In genomic region chr14:31133023-31133665, GRCm38 (mm10) we compare ENCODE assay signal across 8 mouse cellular contexts. TPM values are rescaled to one million over a fixed set of nuclear protein-coding genes. Genes with fewer than 3 reads are reported as not detected.
DNase-seq lines count a peak whose midpoint lies in the region; ATAC-seq lines count a peak whose summit lies in the region.

No protein-coding gene starts in this region.

- peaks cover 52% of the 10 kb centered on the region for H3K36me3 ChIP-seq in erythroblast, embryonic 14.5 days (ENCODE audit: control insufficient read depth)
- H3K36me3 ChIP-seq in embryonic facial prominence, embryonic 13.5 days, result peaks cover 41% of the 10 kb centered on the region
- peaks cover 21% of the 10 kb centered on the region for H3K36me3 ChIP-seq in intestine, embryonic 16.5 days (ENCODE audit: control insufficient read depth, insufficient read depth, low read length)

- H3K9ac ChIP-seq in embryonic facial prominence, embryonic 13.5 days, result peak overlapping the region; percentile 94
- H3K9ac ChIP-seq in intestine, embryonic 16.5 days (ENCODE audit: low read depth, low read length), result peak overlapping the region; percentile 91

- H3K4me2 ChIP-seq in embryonic facial prominence, embryonic 13.5 days, result peak overlapping the region; percentile 84
- peak overlapping the region; percentile 82 for H3K4me2 ChIP-seq in intestine, embryonic 16.5 days (ENCODE audit: low read depth, low read length)

- WGBS in embryonic facial prominence, embryonic 13.5 days, result 69% methylated on average over 11 of the region's 11 CpGs
- WGBS in intestine, embryonic 16.5 days, result 37% methylated on average over 11 of the region's 11 CpGs

- DNase-seq in lung, postnatal 4 days, result peak; percentile 62 to 78
- no peak for DNase-seq in layer of hippocampus, postnatal 25 days (ENCODE audit: extremely low spot score in 1 of 2, low spot score in 1 of 2)
- no peak for DNase-seq in cerebellum, adult 11 months
- DNase-seq in spleen, adult 12 weeks (ENCODE audit: low spot score), result no peak

- peak overlapping the region; percentile 76 for H3K27ac ChIP-seq in embryonic facial prominence, embryonic 13.5 days
- H3K27ac ChIP-seq in intestine, embryonic 16.5 days (ENCODE audit: low read length), result peak overlapping the region; percentile 78

- H3K4me1 ChIP-seq in erythroblast, embryonic 14.5 days (ENCODE audit: control insufficient read depth), result peaks cover 53% of the 10 kb centered on the region
- H3K4me1 ChIP-seq in embryonic facial prominence, embryonic 13.5 days, result peaks cover 43% of the 10 kb centered on the region
- peaks cover 30% of the 10 kb centered on the region for H3K4me1 ChIP-seq in intestine, embryonic 16.5 days (ENCODE audit: control insufficient read depth, insufficient read depth, low read length)

- H3K27me3 ChIP-seq in erythroblast, embryonic 14.5 days (ENCODE audit: control insufficient read depth), result no peaks in the 10 kb centered on the region
- no peaks in the 10 kb centered on the region for H3K27me3 ChIP-seq in embryonic facial prominence, embryonic 13.5 days
- no peaks in the 10 kb centered on the region for H3K27me3 ChIP-seq in intestine, embryonic 16.5 days (replicated peaks; ENCODE audit: control insufficient read depth, insufficient read depth, low read length)

- H3K4me3 ChIP-seq in erythroblast, embryonic 14.5 days (replicated peaks), result peak overlapping the region; percentile 21
- peak overlapping the region; percentile 96 for H3K4me3 ChIP-seq in embryonic facial prominence, embryonic 13.5 days
- H3K4me3 ChIP-seq in intestine, embryonic 16.5 days (ENCODE audit: low read length), result 0 out of 2 replicates have a peak overlapping the region, but pooled peaks have one; percentile 92

- H3K9me3 ChIP-seq in erythroblast, embryonic 14.5 days (ENCODE audit: control insufficient read depth, low read length), result no peaks in the 10 kb centered on the region
- H3K9me3 ChIP-seq in embryonic facial prominence, embryonic 13.5 days, result no peaks in the 10 kb centered on the region
- H3K9me3 ChIP-seq in intestine, embryonic 16.5 days (ENCODE audit: control insufficient read depth, low read length), result no peaks in the 10 kb centered on the region

- no peak for ATAC-seq in erythroblast, adult 5-6 weeks (replicated peaks; ENCODE audit: low FRiP score, poor library complexity, severe bottlenecking)
- no peak for ATAC-seq in embryonic facial prominence, embryonic 13.5 days (ENCODE audit: insufficient number of reproducible peaks, insufficient read depth, low FRiP score, low TSS enrichment, low read depth)
- peak; percentile 75 for ATAC-seq in intestine, embryonic 16.5 days

RNA-seq across cellular contexts. Expression of gene Nt5dc2, which starts 2.3 kb away (rescaled TPM):
- 16.8 and 31.6 TPM in 2 replicates for polyA plus RNA-seq in erythroblast, embryonic 14.5 days (2012)
- total RNA-seq in erythroblast, adult 5-6 weeks (2015; ENCODE audit: low replicate concordance), result 12.3 and 18.4 TPM in 2 replicates
- 5.0 and 30.4 TPM in 2 replicates for total RNA-seq in erythroblast, adult 5-6 weeks (2017; ENCODE audit: low replicate concordance)
- polyA plus RNA-seq in embryonic facial prominence, embryonic 13.5 days (2015; fragmentation: Nextera tagmentation; extraction: Ambion mirVana), result 298 and 330 TPM in 2 replicates
- 205 and 208 TPM in 2 replicates for polyA plus RNA-seq in intestine, embryonic 16.5 days (2015; fragmentation: Nextera tagmentation; extraction: Ambion mirVana)
- total RNA-seq in layer of hippocampus, postnatal 25 days (2021), result 10 to 100 TPM; 12.8 to 17.9 TPM

RNA-seq across cellular contexts. Expression of gene Smim4, which starts 4.4 kb away (rescaled TPM):
- 9.0 and 10.3 TPM in 2 replicates for polyA plus RNA-seq in erythroblast, embryonic 14.5 days (2012)
- total RNA-seq in erythroblast, adult 5-6 weeks (2015; ENCODE audit: low replicate concordance), result 22.8 and 30.9 TPM in 2 replicates
- 14.7 and 16.2 TPM in 2 replicates for total RNA-seq in erythroblast, adult 5-6 weeks (2017; ENCODE audit: low replicate concordance)
- 72.6 and 80.7 TPM in 2 replicates for polyA plus RNA-seq in embryonic facial prominence, embryonic 13.5 days (2015; fragmentation: Nextera tagmentation; extraction: Ambion mirVana)
- 87.6 and 92.2 TPM in 2 replicates for polyA plus RNA-seq in intestine, embryonic 16.5 days (2015; fragmentation: Nextera tagmentation; extraction: Ambion mirVana)
- 10 to 100 TPM; 28.6 to 29.6 TPM for total RNA-seq in layer of hippocampus, postnatal 25 days (2021)

RNA-seq across cellular contexts. Expression of gene Stab1, which starts 35.3 kb away (rescaled TPM):
- 0.08 and 0.13 TPM in 2 replicates for polyA plus RNA-seq in erythroblast, embryonic 14.5 days (2012)
- not detected in 2 replicates for total RNA-seq in erythroblast, adult 5-6 weeks (2015; ENCODE audit: low replicate concordance)
- 0.70 TPM in 1 of 2 replicates, not detected in the other for total RNA-seq in erythroblast, adult 5-6 weeks (2017; ENCODE audit: low replicate concordance)
- 27.5 and 34.5 TPM in 2 replicates for polyA plus RNA-seq in embryonic facial prominence, embryonic 13.5 days (2015; fragmentation: Nextera tagmentation; extraction: Ambion mirVana)
- polyA plus RNA-seq in intestine, embryonic 16.5 days (2015; fragmentation: Nextera tagmentation; extraction: Ambion mirVana), result 19.0 and 24.5 TPM in 2 replicates
- 10 to 100 TPM; 13.9 to 17.5 TPM for total RNA-seq in layer of hippocampus, postnatal 25 days (2021)

Comparison
In these comparisons a context has a peak if more than half of its experiments do, and no peak if none do; other contexts are left out.
1. H3K4me3 ChIP-seq: peak in every context shown above with its lines; median percentile 96 in embryonic facial prominence, embryonic 13.5 days; 92 in intestine, embryonic 16.5 days; 21 in erythroblast, embryonic 14.5 days.
2. DNase-seq: peak in lung, postnatal 4 days (2 of 2); none in layer of hippocampus, postnatal 25 days (0 of 2), cerebellum, adult 11 months (single experiment) and spleen, adult 12 weeks (single experiment).
3. RNA of gene Stab1, which starts 35.3 kb away (polyA plus RNA-seq): 27.5 to 34.5 TPM in embryonic facial prominence, embryonic 13.5 days and 19.0 to 24.5 TPM in intestine, embryonic 16.5 days; 0.08 to 0.13 TPM in erythroblast, embryonic 14.5 days; every median in the first group is over 10 times any median in the second.